Mouse (Mus musculus): ENCODE data around the gene Tacc2.
"Not testable (repeated sequence)": the region's sequence is repeated elsewhere in the genome, so short reads cannot be mapped to it uniquely, and the experiment has no call there.

Tacc2 gene

DNA sequence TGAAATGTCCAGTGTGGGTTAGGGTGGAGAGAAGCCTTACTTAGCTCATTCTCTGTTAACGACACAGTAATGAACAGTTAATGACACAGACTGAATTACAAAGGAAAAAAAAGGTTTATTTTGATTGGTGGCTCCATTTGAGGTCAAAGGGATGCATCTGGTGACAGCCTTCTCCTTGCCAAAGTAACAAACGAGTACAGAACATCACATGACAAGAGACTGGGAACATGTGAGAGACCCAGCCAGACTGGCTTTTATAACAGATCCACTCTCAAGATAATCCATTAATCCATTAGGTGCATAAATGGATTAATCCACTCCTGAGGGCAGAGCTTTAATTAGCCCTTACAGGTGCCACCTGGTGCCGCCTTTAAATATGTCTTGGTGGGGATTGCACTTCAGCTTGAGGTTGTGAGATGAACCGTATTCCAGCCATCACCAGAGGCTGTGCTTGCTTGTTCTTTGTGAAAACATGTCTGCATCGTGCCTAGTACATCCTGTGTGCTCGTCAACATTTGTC lies 75.9 kb downstream of the Tacc2 start:
- DNase-seq (ENCODE audit: low spot score): no peak

DNA sequence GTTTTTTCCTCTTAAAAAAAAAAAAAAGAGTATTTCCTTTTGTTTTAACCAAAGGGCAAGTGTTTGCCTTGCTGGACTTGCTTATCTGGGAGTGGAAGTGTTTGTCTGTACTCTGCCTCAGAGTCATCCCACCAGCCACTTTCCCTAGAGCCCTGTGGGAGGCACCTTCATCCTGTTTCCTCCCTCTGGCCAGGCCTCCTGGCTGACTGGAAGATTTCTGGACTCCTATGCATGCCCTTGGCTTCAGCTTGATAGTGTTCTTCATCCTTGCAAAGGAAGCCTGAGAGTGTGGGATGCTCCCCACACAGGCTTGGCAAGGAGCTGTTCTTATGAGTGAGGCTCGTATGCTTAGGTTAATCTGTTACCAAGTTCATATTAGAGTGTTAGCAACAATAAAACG lies 77.3 kb downstream of the Tacc2 start:
- no peak for DNase-seq (ENCODE audit: low spot score)

DNA sequence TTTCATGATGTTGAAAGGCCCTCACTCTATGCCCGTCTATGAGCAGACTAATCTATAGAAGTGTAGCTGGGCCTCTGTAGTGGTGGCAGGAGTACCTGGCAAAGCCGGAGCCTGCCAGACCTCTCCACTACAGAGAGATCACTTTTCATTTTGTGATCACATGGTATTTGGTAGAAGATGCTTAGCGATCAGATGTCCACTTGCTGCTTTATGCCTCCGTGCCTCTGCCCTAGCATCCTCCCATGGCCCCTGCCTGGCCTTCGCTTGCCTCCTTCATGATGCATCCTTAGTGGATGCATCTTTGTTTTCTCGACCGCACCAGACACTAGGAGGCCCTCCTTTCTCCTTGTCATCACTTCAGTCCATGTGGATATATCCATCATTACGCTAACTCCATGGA lies 79.7 kb downstream of the Tacc2 start:
- DNase-seq (ENCODE audit: low spot score): no peak

GRCm38 (mm10) chr7:130657751-130658150 lies 80.5 kb downstream of the Tacc2 start:
- no peak for DNase-seq (ENCODE audit: low spot score)

DNA sequence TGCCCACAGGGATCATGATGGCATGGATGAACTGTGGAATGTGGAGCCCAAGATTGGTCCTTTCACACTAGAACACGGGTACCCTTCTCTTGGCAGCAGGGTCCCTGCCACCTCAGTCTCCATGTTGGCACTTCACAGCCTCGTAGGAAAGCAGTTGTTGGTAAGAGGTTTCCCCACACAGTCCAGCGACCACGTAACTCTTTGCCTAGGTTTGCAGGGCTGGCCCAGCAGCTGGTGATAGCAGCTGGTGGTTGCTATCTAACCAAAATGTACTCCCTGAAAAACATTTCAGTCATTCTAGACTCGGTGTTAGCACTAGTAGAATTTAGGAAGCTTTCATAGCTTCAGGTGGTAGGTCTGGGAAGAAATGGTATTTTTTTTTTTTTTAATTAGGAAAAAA lies 81.9 kb downstream of the Tacc2 start:
- DNase-seq (ENCODE audit: low spot score): no peak

DNA sequence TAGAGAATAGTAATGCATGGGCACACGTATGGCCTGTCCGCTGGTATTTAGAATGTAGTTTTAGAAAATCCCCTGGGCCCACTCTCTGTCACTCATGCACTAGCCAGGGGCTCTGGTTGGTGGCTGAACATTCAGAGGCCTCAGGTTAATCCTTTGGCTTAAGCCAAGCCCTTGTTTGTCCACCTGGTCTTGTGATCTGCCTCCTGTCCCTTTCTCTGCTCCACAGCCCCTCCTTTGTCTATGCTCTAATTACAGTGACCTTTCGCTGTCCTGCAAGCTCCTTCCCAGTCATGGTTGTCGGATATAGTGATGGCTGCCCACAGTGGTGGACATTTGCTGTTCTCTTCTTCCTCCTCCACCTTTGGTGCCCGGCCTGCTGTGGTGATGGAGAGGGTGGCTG lies 85.0 kb downstream of the Tacc2 start:
- DNase-seq (ENCODE audit: low spot score): no peak

GRCm38 (mm10) chr7:130662869-130663268 lies 85.6 kb downstream of the Tacc2 start:
- DNase-seq (ENCODE audit: low spot score): no peak

DNA sequence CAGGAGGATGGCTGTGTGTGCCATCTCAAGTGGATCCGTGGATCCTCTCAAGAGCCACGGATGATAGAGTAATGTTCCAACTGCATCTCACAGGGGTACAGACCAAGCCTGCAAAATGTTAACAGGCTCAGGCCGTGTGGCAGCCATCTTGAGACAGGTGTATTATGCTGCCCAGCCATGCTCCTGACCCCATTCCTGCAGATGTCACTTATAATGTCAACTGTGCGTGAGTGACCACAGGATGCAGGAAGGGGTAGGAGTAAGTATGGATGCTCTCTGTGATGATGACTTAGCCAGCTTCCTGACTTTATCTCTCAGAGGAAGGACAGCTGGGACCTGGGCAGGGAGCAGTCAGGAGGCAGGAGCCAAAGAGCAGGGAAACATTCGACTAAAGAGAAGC lies 86.8 kb downstream of the Tacc2 start:
- no peak for DNase-seq (ENCODE audit: low spot score)

DNA sequence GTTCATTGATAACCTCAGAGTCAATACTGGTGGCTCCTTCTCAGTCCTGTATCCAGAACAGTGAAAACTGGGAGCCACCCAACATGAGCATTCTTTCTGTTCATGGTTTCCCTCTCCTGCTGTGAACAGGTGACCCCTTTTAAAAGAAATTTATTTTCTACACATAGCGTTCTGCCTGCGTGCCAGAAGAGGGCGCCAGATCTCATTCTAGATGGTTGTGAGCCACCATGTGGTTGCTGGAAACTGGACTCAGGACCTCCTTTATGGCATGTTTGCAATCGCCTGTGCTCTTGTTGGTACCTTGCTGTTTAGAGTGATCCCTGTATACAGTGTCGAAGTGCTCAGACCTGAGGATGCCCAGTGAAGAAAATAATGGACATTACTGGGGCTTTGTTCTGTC lies 87.4 kb downstream of the Tacc2 start:
- DNase-seq (ENCODE audit: low spot score): no peak

DNA sequence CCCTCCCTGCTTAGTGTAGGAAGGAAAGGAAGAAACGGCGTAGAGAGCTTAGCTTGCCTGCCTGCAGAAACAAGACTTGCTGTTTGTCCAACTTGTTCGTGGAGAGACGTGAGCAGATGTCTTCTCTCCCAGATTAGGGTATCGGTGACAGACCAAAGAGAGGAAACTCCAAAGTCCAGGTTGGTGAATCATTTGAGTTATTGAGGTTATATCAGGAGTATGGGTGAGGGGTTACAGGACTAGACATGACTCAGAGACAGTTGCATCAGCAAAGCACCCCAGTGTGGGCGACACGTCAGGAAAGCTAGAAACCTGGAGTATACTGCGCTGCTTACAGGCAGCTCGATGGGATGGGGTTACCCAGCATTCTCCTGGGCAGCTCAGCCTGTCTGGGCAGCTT lies 88.1 kb downstream of the Tacc2 start:
- DNase-seq (ENCODE audit: low spot score): no peak

DNA sequence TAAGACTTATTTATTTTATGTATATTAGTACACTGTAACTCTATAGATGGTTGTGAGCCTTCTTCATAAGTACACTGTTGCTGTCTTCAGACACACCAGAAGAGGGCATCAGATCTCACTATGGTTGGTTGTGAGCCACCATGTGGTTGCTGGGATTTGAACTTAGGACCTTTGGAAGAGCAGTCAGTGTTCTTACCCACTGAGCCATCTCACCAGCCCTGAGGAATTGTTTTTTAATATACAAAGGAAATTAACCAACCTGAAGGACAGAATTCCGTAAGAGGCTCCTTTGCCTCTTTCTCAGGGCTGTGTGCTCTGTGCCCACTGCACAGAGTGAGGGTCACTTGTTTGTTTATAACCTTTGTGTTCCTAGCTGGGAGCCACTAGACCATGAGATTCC lies 90.8 kb downstream of the Tacc2 start:
- DNase-seq (ENCODE audit: low spot score): not testable (repeated sequence)

GRCm38 (mm10) chr7:130668729-130669281 lies 91.6 kb downstream of the Tacc2 start:
- DNase-seq (ENCODE audit: low spot score): no peak

DNA sequence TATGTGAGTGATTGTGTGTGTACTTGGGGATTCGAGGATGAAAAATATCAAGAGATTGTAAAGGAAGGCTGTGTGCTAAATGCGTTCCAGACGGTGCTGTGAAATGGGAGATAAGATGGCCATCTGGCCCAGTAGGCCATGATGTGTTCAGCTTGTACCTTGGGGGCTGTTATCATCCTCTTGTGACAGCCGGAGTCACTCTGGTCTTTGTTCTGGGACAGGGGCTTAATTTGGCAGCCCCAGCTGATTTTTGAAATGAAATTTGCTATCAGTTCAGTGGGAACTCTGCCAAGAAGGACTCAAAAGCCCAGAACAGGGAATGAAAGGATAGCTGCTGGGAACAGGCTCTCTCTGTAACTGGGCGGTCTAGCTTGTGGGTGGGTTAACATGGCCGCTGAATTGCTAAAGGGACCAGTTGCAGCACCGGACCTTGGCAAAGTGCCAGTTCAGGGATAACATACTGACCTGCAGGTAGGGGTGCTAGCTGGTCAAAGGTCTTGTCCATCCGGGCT lies 92.2 kb downstream of the Tacc2 start:
- no peak for DNase-seq (ENCODE audit: low spot score)

DNA sequence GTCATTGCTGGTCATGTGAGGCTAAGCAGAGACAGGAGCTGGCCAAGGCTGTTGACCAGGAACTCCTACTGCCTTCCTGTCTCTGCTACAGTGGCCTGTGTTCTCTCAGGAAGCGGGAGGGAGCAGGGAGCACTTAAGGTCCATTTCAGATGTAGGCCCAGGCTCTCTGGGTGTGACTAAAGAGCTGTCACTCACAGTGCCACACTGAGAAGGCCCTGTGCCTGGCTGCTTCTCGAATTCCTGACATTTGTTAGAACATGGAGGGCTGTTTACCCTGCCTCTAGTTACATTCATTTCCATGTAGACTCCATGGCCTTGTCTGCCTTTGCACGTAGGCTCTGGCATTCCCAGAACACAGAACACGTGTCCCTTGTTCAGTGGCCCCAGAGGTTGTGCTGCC lies 93.1 kb downstream of the Tacc2 start:
- no peak for DNase-seq (ENCODE audit: low spot score)

DNA sequence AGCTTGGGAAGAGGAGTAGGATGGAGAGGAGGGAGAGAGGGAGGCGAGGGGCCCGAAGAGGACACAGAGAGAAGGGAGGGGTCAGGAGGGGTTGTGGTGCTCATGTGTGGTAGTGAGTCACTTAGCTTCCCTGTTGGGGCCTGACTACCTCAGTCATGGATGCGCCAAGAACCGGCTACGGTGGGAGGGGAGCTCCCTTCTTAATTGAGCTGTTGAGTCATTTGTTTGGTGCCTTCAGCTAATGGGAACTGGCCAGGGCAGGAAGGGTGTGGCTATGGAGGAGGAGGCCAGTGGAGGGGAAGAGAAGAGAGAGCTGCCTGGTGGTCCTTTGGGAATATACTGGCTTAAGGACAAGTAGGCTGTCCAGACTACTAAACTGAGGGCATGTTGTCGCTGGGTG lies 94.1 kb downstream of the Tacc2 start:
- DNase-seq (ENCODE audit: low spot score): no peak

GRCm38 (mm10) chr7:130673169-130674033 lies 96.2 kb downstream of the Tacc2 start:
- DNase-seq (ENCODE audit: low spot score): no peak

DNA sequence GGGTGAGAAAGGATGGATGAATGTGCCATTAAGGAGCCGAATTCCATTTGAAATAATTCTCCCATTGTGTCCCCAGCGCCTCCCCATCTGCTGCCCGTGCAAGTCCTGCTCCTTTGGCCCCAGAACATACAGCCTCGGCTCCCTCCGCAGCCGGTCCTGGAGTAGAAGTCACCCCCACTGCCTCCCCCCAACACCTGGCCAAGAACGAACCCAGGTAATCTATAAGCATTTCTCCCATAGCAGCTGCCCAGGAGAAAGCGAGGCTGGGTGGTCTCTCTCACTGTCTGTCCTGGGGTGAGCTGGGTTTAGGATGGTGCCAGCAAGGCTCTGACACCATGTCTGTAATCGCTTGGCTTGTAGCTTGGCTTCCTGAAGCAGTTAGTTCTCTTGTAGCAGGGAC lies 97.3 kb downstream of the Tacc2 start:
- no peak for DNase-seq (ENCODE audit: low spot score)

- DNase-seq (ENCODE audit: low spot score): no peak
Measured at GRCm38 (mm10) chr7:130676885-130677540, 99.8 kb downstream of the Tacc2 start.

- no peak for DNase-seq (ENCODE audit: low spot score)
Measured at GRCm38 (mm10) chr7:130677541-130678274, 100.5 kb downstream of the Tacc2 start.

DNA sequence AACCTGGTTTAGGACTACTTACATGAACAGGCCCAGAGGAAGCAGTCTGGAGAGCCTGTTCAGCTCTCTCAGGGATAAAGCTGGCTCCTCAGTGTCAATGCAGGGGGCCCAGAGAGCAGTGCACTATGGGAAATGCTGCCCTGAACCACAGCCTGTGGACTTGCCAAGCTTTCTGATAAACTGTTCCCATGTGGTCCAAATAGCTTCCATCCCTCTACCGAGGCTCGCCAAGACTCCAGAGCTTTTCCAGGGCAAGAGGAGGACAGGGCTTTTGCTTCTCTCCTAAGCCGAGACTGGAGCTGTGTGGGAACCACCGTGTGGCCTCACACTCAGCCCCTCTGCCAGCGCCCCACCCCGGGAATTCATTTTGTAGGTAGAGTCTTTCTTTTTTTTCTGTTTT lies 101.2 kb downstream of the Tacc2 start:
- no peak for DNase-seq (ENCODE audit: low spot score)

- no peak for DNase-seq (ENCODE audit: low spot score)
Measured at GRCm38 (mm10) chr7:130681798-130682197, 104.6 kb downstream of the Tacc2 start.

- no peak for DNase-seq (ENCODE audit: low spot score)
Measured at GRCm38 (mm10) chr7:130688601-130689000, 111.4 kb downstream of the Tacc2 start.
